Mouse (Mus musculus): Measurements from ENCODE around the gene Zmiz1. TPM values are rescaled to one million over a fixed set of nuclear protein-coding genes. Genes with fewer than 3 reads are reported as not detected.

Gene Zmiz1
- total and polyA plus RNA-seq, 2 experiments from 2014 or later, result 50.6 to 135 TPM

- Histone ChIP-seq H3K4me1 (ENCODE audit: insufficient read depth, low read length) (peaks cover 61% of the 10 kb centered on the region), H3K9ac (replicated peaks; ENCODE audit: low read length) (no peak overlapping the region)
Observed at GRCm38 (mm10) chr14:25483285-25483684, 24.3 kb downstream of the Zmiz1 start.

DNA sequence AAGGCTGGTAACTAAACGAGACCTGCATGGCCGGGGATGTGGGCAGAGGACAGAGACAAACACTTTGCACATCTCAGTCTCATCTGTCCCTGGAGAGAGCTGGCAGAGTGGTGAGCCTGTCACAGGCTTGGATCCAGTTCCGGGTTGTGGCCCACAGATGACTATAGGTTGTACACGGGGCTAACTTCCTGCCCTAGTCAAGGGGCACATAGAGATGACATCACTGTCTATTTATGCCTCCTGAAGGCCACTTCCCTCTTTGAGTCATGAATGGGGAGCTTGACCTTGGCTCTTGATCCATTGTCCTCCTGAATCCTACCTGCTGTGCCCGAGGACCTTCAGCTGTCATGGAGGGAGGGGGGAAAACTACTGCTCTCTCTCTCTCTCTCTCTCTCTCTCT lies 25.1 kb downstream of the Zmiz1 start:
- no peak overlapping the region for H3K4me2 ChIP-seq (ENCODE audit: low read depth, low read length)
- H3K9me3 ChIP-seq (ENCODE audit: low read length), result no peaks in the 10 kb centered on the region
- no peak for DNase-seq (ENCODE audit: low spot score)
- no peak for TF ChIP-seq CTCF (IDR thresholded peaks at IDR 0.05; ENCODE audit: low read depth)
- H3K4me1 ChIP-seq (ENCODE audit: insufficient read depth, low read length), result peaks cover 53% of the 10 kb centered on the region
- H3K9ac ChIP-seq (replicated peaks; ENCODE audit: low read length), result no peak overlapping the region
- 20% methylated on average over 5 of the region's 5 CpGs for WGBS
- H3K27me3 ChIP-seq (ENCODE audit: insufficient read depth, low read length), result no peaks in the 10 kb centered on the region
- no peak for ATAC-seq
- no peaks in the 10 kb centered on the region for H3K36me3 ChIP-seq (ENCODE audit: insufficient read depth, low read length)
- no peak overlapping the region; the same call in 1 of the 2 replicates for H3K27ac ChIP-seq
- H3K4me3 ChIP-seq (ENCODE audit: low read length), result no peak overlapping the region

More at GRCm38 (mm10) chr14:25483285-25483684, 24.3 kb downstream of the Zmiz1 start:
- WGBS, result 92% methylated on average over 2 of the region's 2 CpGs
- H3K4me3 ChIP-seq (ENCODE audit: low read length), result no peak overlapping the region
- no peak overlapping the region for H3K27ac ChIP-seq
- H3K27me3 ChIP-seq (ENCODE audit: insufficient read depth, low read length), result no peaks in the 10 kb centered on the region
- no peaks in the 10 kb centered on the region for H3K36me3 ChIP-seq (ENCODE audit: insufficient read depth, low read length)
- no peaks in the 10 kb centered on the region for H3K9me3 ChIP-seq (ENCODE audit: low read length)
- no peak for TF ChIP-seq CTCF (IDR thresholded peaks at IDR 0.05; ENCODE audit: low read depth)
- DNase-seq (ENCODE audit: low spot score), result no peak
- H3K4me2 ChIP-seq (ENCODE audit: low read depth, low read length), result no peak overlapping the region
- ATAC-seq, result no peak

DNA sequence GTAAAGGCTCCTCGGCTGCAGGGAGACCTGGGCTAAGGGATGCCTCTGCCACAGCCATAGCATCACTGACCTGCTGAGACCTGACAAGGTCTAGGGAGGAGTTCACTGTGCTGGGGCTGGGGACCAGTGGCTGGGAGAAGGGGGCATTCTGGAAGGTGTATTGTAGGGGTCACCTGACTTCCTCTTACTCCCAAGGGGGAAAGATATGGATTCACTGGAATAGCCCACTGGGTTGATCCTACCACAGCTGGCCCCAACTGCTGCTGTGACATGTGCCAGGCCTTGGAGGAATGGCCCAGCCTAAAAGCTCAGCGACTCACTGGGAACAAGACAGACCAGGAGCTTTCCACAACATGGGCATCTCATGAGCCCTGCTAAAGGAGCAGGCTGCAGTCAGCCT lies 27.2 kb downstream of the Zmiz1 start:
- ATAC-seq, result no peak
- Histone ChIP-seq H3K27me3 (ENCODE audit: insufficient read depth, low read length) (no peaks in the 10 kb centered on the region), H3K9ac (replicated peaks; ENCODE audit: low read length) (no peak overlapping the region), H3K9me3 (ENCODE audit: low read length) (no peaks in the 10 kb centered on the region), H3K4me3 (ENCODE audit: low read length) (no peak overlapping the region), H3K36me3 (ENCODE audit: insufficient read depth, low read length) (no peaks in the 10 kb centered on the region), H3K27ac (no peak overlapping the region), H3K4me2 (ENCODE audit: low read depth, low read length) (no peak overlapping the region), H3K4me1 (ENCODE audit: insufficient read depth, low read length) (peaks cover 52% of the 10 kb centered on the region)
- 58% methylated on average over 2 of the region's 2 CpGs for WGBS
- no peak for TF ChIP-seq CTCF (IDR thresholded peaks at IDR 0.05; ENCODE audit: low read depth)
- DNase-seq (ENCODE audit: low spot score), result no peak

GRCm38 (mm10) chr14:25486742-25487469 lies 27.9 kb downstream of the Zmiz1 start:
- WGBS, result 73% methylated on average over 9 of the region's 9 CpGs
- DNase-seq (ENCODE audit: low spot score) (no peak), ATAC-seq (no peak)
- no peak overlapping the region for H3K9ac ChIP-seq (replicated peaks; ENCODE audit: low read length)
- no peaks in the 10 kb centered on the region for H3K36me3 ChIP-seq (ENCODE audit: insufficient read depth, low read length)
- no peak overlapping the region for H3K4me3 ChIP-seq (ENCODE audit: low read length)
- H3K27me3 ChIP-seq (ENCODE audit: insufficient read depth, low read length), result no peaks in the 10 kb centered on the region
- no peaks in the 10 kb centered on the region for H3K9me3 ChIP-seq (ENCODE audit: low read length)
- no peak overlapping the region for H3K4me2 ChIP-seq (ENCODE audit: low read depth, low read length)
- H3K4me1 ChIP-seq (ENCODE audit: insufficient read depth, low read length), result peaks cover 46% of the 10 kb centered on the region
- 0 out of 2 replicates have a peak overlapping the region, but pooled peaks have one; percentile 16 for H3K27ac ChIP-seq
- no peak for TF ChIP-seq CTCF (IDR thresholded peaks at IDR 0.05; ENCODE audit: low read depth)

- Histone ChIP-seq H3K9me3 (ENCODE audit: low read length) (no peaks in the 10 kb centered on the region), H3K36me3 (ENCODE audit: insufficient read depth, low read length) (no peaks in the 10 kb centered on the region), H3K4me2 (ENCODE audit: low read depth, low read length) (no peak overlapping the region), H3K27ac (peak overlapping the region; percentile 45; the same call in 1 of the 2 replicates), H3K27me3 (ENCODE audit: insufficient read depth, low read length) (no peaks in the 10 kb centered on the region), H3K9ac (replicated peaks; ENCODE audit: low read length) (no peak overlapping the region), H3K4me3 (ENCODE audit: low read length) (no peak overlapping the region), H3K4me1 (ENCODE audit: insufficient read depth, low read length) (peaks cover 43% of the 10 kb centered on the region)
- ATAC-seq (no peak), DNase-seq (ENCODE audit: low spot score) (no peak)
- WGBS, result 56% methylated on average over 7 of the region's 7 CpGs
- TF ChIP-seq CTCF (IDR thresholded peaks at IDR 0.05; ENCODE audit: low read depth), result no peak
Observed at GRCm38 (mm10) chr14:25487470-25487955, 28.5 kb downstream of the Zmiz1 start.

DNA sequence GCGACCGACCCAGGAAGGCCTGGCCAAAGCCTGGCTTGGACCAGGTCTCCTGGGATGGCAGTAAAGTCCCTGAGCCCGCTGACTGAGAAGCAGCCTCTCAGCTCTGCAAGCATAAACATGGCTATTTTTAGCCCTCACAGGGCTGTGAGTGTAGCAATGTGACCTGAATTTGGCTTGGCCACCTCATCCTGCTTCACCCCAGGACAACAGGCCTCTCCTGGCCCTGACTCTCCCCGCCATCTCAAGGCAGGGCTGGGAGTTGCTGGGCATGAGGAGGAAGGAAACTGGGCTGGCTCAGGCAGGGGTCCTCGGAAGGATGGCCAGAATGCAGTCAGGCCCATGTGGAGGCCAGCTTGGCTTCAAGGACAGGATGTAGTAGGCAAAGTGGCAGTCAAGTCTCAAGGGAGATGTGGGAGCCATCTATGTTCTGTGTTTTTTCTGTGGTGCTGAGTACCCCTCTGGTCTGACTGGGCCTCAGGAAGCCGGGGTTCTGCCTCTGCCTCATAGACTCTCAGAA lies 29.2 kb downstream of the Zmiz1 start:
- peak overlapping the region; percentile 45; the same call in 1 of the 2 replicates for H3K27ac ChIP-seq
- no peaks in the 10 kb centered on the region for H3K36me3 ChIP-seq (ENCODE audit: insufficient read depth, low read length)
- TF ChIP-seq CTCF (IDR thresholded peaks at IDR 0.05; ENCODE audit: low read depth), result peak; percentile 24; the same call in 1 of the 2 replicates
- H3K27me3 ChIP-seq (ENCODE audit: insufficient read depth, low read length), result no peaks in the 10 kb centered on the region
- 56% methylated on average over 6 of the region's 6 CpGs for WGBS
- no peak overlapping the region for H3K9ac ChIP-seq (replicated peaks; ENCODE audit: low read length)
- no peaks in the 10 kb centered on the region for H3K9me3 ChIP-seq (ENCODE audit: low read length)
- peaks cover 49% of the 10 kb centered on the region for H3K4me1 ChIP-seq (ENCODE audit: insufficient read depth, low read length)
- ATAC-seq (no peak), DNase-seq (ENCODE audit: low spot score) (no peak)
- H3K4me3 ChIP-seq (ENCODE audit: low read length), result no peak overlapping the region
- H3K4me2 ChIP-seq (ENCODE audit: low read depth, low read length), result no peak overlapping the region
